Mouse (Mus musculus) neural tube, embryonic 14.5 days (tissue): ENCODE data around the gene Fcho2. TPM values are rescaled to one million over a fixed set of nuclear protein-coding genes. Genes with fewer than 3 reads are reported as not detected.

Experiments used
- ATAC-seq: fragments of 200-750 bp; cut with Nextera tagmentation; 2 replicates; pipeline ENCODE4 v1.8.0; 2017; ENCODE audit warnings: low read depth, mild to moderate bottlenecking, moderate TSS enrichment, moderate library complexity
- H3K27ac ChIP-seq: fragments of 300-500 bp; sonication (generic); 2 replicates; pipeline ENCODE4 v1.5.1; 2014; ENCODE audit warnings: low read depth, mild to moderate bottlenecking, control low read depth, low read length, moderate library complexity, mixed read lengths
- H3K27me3 ChIP-seq: fragments of 300-500 bp; sonication (generic); 2 replicates; pipeline ENCODE4 v1.6.1; 2014; ENCODE audit warnings: low read length; ENCODE audit not compliant: control insufficient read depth, insufficient read depth
- H3K36me3 ChIP-seq: fragments of 300-500 bp; sonication (generic); 2 replicates; pipeline ENCODE4 v1.6.1; 2014; ENCODE audit warnings: low read length, mixed read lengths; ENCODE audit not compliant: control insufficient read depth, insufficient read depth
- H3K4me1 ChIP-seq: fragments of 300-500 bp; sonication (generic); 2 replicates; pipeline ENCODE4 v1.6.1; 2014; ENCODE audit warnings: low read length; ENCODE audit not compliant: control insufficient read depth, insufficient read depth
- H3K4me2 ChIP-seq: fragments of 300-500 bp; sonication (generic); 2 replicates; pipeline ENCODE4 v1.6.1; 2014; ENCODE audit warnings: mild to moderate bottlenecking, low read depth, low read length, control low read depth
- H3K4me3 ChIP-seq: fragments of 300-500 bp; sonication (generic); 2 replicates; pipeline ENCODE4 v1.5.1; 2014; ENCODE audit warnings: low read depth, low read length, control low read depth, mixed read lengths
- H3K9ac ChIP-seq: fragments of 300-500 bp; sonication (generic); replicated peaks from 2 replicates; pipeline ENCODE4 v1.6.1; 2014; ENCODE audit warnings: low read depth, mild to moderate bottlenecking, control low read depth, low read length, mixed read lengths
- H3K9me3 ChIP-seq: fragments of 300-500 bp; sonication (generic); 2 replicates; pipeline ENCODE4 v1.6.1; 2016; ENCODE audit warnings: low read length; ENCODE audit not compliant: control insufficient read depth
- WGBS: fragments of 180-500 bp; shearing (Covaris S2); extraction: QIAGEN DNeasy Blood & Tissue Kit; methylation state at CpG from one replicate; pipeline ENCODE4 v1.1.7; 2014; 5-methylcytosine and 5-hydroxymethylcytosine counted together
- polyA plus RNA-seq: library from polyadenylated mRNA; unstranded; fragments of >200 nt; fragmentation: Nextera tagmentation; extraction: Ambion mirVana; gene quantifications from 2 replicates; pipeline ENCODE4 v1.2.1, GENCODE M21; 2014

The Fcho2 gene
- polyA plus RNA-seq, 1 experiment from 2014 or later, result 28.3 TPM

GRCm38 (mm10) chr13:98791693-98792092 is 23.6 kb downstream of the Fcho2 start:
- no peak for ATAC-seq
- Histone ChIP-seq H3K4me3 (no peak overlapping the region), H3K36me3 (peaks cover 6% of the 10 kb centered on the region; the same call in 1 of the 2 replicates), H3K27me3 (no peaks in the 10 kb centered on the region), H3K4me2 (no peak overlapping the region), H3K4me1 (no peaks in the 10 kb centered on the region), H3K9ac (no peak overlapping the region), H3K27ac (no peak overlapping the region), H3K9me3 (no peaks in the 10 kb centered on the region)
- 100% methylated on average over 1 of the region's 1 CpGs for WGBS

GRCm38 (mm10) chr13:98786970-98787685 is 28.1 kb downstream of the Fcho2 start:
- no peak for ATAC-seq
- 89% methylated on average over 5 of the region's 5 CpGs for WGBS
- H3K9ac ChIP-seq, result no peak overlapping the region
- H3K9me3 ChIP-seq, result no peaks in the 10 kb centered on the region
- peaks cover 8% of the 10 kb centered on the region for H3K36me3 ChIP-seq
- no peaks in the 10 kb centered on the region for H3K4me1 ChIP-seq
- H3K27me3 ChIP-seq, result no peaks in the 10 kb centered on the region
- H3K4me2 ChIP-seq, result no peak overlapping the region
- H3K27ac ChIP-seq, result no peak overlapping the region
- H3K4me3 ChIP-seq, result no peak overlapping the region

- Histone ChIP-seq H3K4me2 (no peak overlapping the region), H3K4me1 (no peaks in the 10 kb centered on the region), H3K36me3 (peaks cover 10% of the 10 kb centered on the region), H3K27ac (no peak overlapping the region), H3K27me3 (no peaks in the 10 kb centered on the region), H3K9ac (no peak overlapping the region), H3K4me3 (no peak overlapping the region), H3K9me3 (no peaks in the 10 kb centered on the region)
- 96% methylated on average over 3 of the region's 3 CpGs for WGBS
- no peak for ATAC-seq
Observed at GRCm38 (mm10) chr13:98777959-98778358, 37.3 kb downstream of the Fcho2 start.

GRCm38 (mm10) chr13:98771484-98771883 is 43.8 kb downstream of the Fcho2 start:
- Histone ChIP-seq H3K9ac (no peak overlapping the region), H3K9me3 (no peaks in the 10 kb centered on the region), H3K4me1 (0 out of 2 replicates have a peak, but pooled peaks cover 3% of the 10 kb centered on the region), H3K36me3 (peaks cover 5% of the 10 kb centered on the region; the same call in 1 of the 2 replicates), H3K27ac (no peak overlapping the region), H3K4me3 (no peak overlapping the region), H3K4me2 (no peak overlapping the region), H3K27me3 (no peaks in the 10 kb centered on the region)
- ATAC-seq, result no peak
- 89% methylated on average over 2 of the region's 2 CpGs for WGBS

GRCm38 (mm10) chr13:98768329-98768728 is 46.9 kb downstream of the Fcho2 start:
- H3K9me3 ChIP-seq, result no peaks in the 10 kb centered on the region
- H3K27ac ChIP-seq, result no peak overlapping the region
- H3K9ac ChIP-seq, result no peak overlapping the region
- no peaks in the 10 kb centered on the region for H3K27me3 ChIP-seq
- no peak overlapping the region for H3K4me2 ChIP-seq
- 0 out of 2 replicates have a peak, but pooled peaks cover 3% of the 10 kb centered on the region for H3K4me1 ChIP-seq
- 41% methylated on average over 4 of the region's 4 CpGs for WGBS
- ATAC-seq, result no peak
- H3K4me3 ChIP-seq, result no peak overlapping the region
- no peaks in the 10 kb centered on the region for H3K36me3 ChIP-seq

GRCm38 (mm10) chr13:98761771-98762170 is 53.5 kb downstream of the Fcho2 start:
- H3K27me3 ChIP-seq, result no peaks in the 10 kb centered on the region
- H3K4me1 ChIP-seq, result no peaks in the 10 kb centered on the region
- H3K36me3 ChIP-seq, result no peaks in the 10 kb centered on the region
- H3K27ac ChIP-seq, result no peak overlapping the region
- H3K9ac ChIP-seq, result no peak overlapping the region
- H3K4me3 ChIP-seq, result no peak overlapping the region
- H3K4me2 ChIP-seq, result no peak overlapping the region
- no peak for ATAC-seq
- H3K9me3 ChIP-seq, result no peaks in the 10 kb centered on the region

- no peak overlapping the region for H3K4me3 ChIP-seq
- H3K27ac ChIP-seq, result no peak overlapping the region
- H3K4me2 ChIP-seq, result no peak overlapping the region
- no peaks in the 10 kb centered on the region for H3K27me3 ChIP-seq
- H3K9me3 ChIP-seq, result no peaks in the 10 kb centered on the region
- no peak overlapping the region for H3K9ac ChIP-seq
- no peak for ATAC-seq
- WGBS, result 93% methylated on average over 1 of the region's 1 CpGs
- H3K4me1 ChIP-seq, result no peaks in the 10 kb centered on the region
- no peaks in the 10 kb centered on the region for H3K36me3 ChIP-seq
Observed at GRCm38 (mm10) chr13:98755886-98756285, 59.4 kb downstream of the Fcho2 start.

GRCm38 (mm10) chr13:98744679-98745078 is 70.6 kb downstream of the Fcho2 start:
- 64% methylated on average over 1 of the region's 1 CpGs for whole genome bisulfite sequencing
- H3K4me1 ChIP-seq, result no peaks in the 10 kb centered on the region

GRCm38 (mm10) chr13:98743829-98744228 is 71.4 kb downstream of the Fcho2 start:
- no peak for ATAC-seq
- Histone ChIP-seq H3K4me2 (no peak overlapping the region), H3K27ac (no peak overlapping the region), H3K9ac (no peak overlapping the region), H3K36me3 (peaks cover 19% of the 10 kb centered on the region), H3K9me3 (no peaks in the 10 kb centered on the region), H3K27me3 (no peaks in the 10 kb centered on the region), H3K4me3 (no peak overlapping the region), H3K4me1 (no peaks in the 10 kb centered on the region)

More at GRCm38 (mm10) chr13:98744679-98745078, 70.6 kb downstream of the Fcho2 start:
- Histone ChIP-seq H3K27me3 (no peaks in the 10 kb centered on the region), H3K4me2 (no peak overlapping the region), H3K36me3 (peaks cover 19% of the 10 kb centered on the region), H3K9ac (no peak overlapping the region), H3K27ac (no peak overlapping the region), H3K4me3 (no peak overlapping the region), H3K9me3 (no peaks in the 10 kb centered on the region)
- ATAC-seq, result no peak
